Mouse (Mus musculus) ovary, adult 10 weeks (tissue): ENCODE results near the gene Gpr152. TPM values are rescaled to one million over a fixed set of nuclear protein-coding genes. Genes with fewer than 3 reads are reported as not detected.

ENCODE experiments used
- polyA plus RNA-seq: library from polyadenylated mRNA; stranded (reverse); fragments of 350-450 nt; fragmentation: Illumina TruSeq; extraction: RNeasy Lipid Tissue Mini Kit (QIAGEN cat#74804); gene quantifications from one replicate; pipeline ENCODE4 v1.2.3, GENCODE M21; 2014

The Gpr152 gene
- polyA plus RNA-seq, result not detected

DNA sequence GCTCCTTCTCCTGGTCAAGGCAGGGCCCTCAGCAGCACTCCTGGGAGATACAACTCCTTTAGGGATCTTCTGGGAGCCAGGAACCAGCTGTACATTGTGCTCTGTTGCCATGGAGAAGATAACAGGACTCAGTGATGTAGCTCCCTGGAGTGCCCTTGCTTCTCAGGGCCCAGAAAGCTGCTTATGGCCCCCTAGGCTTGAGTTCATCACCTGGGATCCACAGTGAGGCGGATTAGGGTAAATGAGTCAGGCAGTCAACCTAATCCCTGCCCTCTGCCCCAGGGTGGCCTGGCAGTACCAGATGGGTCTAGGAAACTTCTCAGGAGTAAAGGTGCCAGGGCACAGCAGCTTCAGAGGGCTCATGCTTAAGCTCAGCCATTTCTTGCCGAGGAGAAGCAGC is at the start of gene Gpr152:
Gpr152 (plus strand) TSS at position 342 of the 400 bp plus-strand sequence.

DNA sequence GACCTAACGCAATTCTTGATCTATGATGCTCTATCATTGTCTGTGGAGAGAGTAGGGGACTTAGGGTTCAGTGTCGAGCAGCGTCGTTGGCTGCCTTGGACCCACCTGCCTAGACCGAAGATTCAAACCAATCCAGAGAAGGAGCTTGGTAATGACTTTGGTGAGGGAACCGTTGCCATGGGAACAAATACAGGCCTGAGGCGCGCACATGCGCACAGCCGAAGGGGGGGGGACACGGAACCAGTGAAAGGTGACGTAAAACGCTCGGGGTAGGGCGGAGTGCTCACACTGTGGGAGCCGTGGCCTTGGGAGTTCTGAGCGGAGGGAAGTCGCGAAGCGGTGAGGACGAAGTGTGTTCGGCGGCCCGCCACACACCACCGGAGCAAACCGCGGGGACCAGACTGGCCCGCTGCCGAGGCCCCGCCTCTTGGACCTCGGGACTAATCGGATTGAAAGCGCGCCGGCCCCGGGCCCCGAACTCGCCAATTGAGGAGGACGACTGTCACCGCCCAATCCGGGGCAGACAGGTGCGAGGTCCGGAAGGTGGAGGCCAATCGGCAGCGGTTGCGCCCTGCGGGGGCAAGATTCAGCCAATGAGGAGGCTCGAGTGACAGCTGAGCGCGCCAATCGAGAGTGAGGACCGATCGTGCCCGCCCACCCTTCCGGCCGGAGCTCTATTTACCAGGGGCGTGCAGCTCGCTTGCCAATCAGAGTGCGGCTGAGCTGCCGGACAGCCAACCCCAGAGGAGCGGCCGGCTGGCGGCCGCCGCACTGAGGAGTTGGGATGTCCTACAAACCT is 42.7 kb upstream of the Gpr152 start, which contains the start of gene Cdk2ap2:
Cdk2ap2 (plus strand) TSS at position 541 of the 799 bp plus-strand sequence.

DNA sequence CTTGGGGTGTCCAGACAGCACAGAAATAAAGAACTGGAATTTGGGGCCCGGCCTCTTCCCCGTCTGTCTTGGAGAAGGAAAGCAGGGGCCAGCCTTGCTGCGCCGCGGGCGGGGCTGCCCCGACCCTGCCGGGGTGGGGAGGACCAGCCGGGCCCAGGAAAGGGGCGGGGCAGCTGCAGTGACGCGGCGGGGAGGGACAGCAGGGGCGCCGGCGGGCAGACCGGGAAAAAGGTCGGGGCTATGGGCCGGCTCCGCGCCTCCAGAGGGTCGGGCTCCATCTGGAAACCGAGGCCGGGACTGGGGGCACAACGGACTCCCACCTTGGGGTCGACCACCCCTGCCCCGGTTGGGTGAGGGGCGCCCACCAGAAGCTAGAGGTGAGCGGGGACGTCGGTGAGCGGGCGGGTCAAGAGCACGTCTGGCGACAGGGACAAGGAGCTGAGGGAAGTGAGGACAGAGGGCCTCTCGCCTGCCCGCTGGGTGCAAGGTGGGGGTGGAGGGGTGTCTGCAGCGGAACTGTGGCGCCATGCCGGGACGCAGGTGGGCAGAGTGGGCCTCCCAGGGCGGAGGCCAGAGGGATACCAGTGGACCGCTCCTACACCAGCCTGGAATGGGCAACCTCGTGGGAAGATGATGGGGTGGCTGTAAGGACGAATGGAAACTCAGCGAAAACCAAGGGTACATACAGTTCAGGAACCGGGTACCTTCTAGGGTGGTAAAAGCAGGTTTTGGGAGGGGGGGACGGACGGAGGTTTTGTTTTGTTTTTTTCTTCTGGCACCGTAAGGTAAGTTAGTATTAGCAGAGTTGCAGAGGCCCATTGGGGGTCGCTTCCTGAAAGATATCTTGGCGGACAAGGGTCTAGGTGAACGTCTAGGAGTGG is 39.5 kb upstream of the Gpr152 start, which contains the start of gene Pitpnm1:
Pitpnm1 (plus strand) TSS at position 162 of the 881 bp plus-strand sequence.

DNA sequence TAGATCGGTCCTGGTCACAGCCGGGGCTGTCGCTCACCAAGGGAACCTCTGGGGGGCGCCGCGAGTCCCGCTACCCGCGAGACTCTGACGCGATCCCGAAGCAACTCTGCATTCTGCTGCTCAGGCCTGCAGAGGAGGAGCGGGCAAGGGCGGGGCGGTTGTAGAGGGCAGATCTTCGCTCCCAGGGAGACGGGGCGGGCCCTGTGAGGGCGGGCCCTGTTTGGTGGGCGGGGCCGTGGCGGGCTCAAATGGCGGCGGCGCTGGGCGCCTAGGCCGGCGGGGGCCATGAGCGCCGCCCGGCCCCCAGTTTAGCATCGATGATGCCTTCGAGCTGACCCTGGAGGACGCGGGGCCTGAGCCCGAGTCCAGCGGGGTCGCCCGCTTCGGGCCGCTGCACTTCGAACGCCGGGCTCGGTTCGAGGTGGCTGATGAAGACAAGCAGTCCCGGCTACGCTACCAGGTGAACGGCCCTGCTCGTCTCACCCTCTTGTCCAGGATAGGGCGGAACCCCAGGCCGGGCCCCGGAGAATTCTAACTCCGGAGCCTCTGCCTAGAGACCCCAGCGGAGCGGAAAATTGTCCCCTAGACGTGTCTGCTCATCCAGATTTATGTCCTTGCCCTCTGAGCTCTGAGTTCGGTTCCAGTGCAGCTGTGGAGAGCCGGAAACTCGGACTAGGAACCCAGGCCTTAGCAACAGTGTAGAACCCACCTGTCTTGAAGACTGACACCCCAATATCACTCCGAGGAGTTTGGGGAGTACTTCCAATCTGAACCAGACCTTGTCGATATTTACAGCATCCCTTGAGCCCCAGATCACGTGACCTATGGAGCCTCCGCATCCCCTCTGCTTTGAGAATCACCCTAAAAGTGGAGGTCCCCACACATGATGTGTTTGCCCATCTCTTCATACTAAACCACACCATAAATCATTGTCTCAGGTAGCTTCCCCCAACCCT is 13.6 kb upstream of the Gpr152 start, which contains the start of gene Aip:
Aip (minus strand) TSS at position 118 of the 956 bp plus-strand sequence.

DNA sequence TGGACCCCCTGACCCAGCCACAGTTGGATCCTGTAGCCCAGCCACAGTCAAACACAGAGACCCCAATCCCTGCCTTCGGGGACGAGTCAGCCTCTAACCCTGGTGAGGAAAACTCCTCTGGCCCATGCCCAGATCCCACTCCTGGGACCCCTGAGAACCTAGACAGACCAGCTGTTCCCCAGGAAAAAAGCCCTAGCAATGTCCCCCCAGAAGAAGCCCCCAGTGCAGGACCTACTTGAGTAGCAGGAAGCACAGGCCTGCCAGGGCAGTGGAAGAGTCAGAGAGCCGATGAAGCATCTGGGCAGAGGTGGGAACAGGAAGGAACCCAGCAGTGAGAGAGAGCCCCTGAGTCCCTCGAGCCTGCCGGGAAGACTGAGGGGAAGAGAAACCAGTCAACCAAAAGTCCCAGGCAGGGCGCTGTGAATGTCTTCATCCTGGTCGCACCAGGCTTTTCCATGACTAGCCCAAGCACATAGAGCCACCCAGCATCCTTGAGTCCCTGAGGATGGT is 4.2 kb downstream of the Gpr152 start, which contains the start of gene Cabp4:
Cabp4 (minus strand) TSS at position 275 of the 510 bp plus-strand sequence.

DNA sequence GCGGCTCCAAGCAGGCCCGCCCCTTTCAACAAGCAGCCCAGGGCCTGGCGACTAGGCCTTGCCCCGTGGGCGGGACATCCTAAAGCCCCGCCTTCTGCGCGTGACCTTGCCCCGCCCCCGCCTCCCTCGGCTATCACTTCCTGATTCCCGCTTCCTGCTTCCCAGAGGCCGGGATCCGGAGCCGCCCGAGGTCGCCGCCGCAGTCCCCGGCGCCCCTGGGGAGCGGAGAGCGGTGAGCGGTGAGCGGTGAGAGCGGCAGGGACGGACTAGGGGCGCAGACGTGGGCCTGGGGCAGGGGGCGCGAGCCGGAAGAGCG is 8.9 kb downstream of the Gpr152 start, which contains the start of gene Coro1b:
Coro1b (plus strand) TSS at position 129 of the 316 bp plus-strand sequence.

DNA sequence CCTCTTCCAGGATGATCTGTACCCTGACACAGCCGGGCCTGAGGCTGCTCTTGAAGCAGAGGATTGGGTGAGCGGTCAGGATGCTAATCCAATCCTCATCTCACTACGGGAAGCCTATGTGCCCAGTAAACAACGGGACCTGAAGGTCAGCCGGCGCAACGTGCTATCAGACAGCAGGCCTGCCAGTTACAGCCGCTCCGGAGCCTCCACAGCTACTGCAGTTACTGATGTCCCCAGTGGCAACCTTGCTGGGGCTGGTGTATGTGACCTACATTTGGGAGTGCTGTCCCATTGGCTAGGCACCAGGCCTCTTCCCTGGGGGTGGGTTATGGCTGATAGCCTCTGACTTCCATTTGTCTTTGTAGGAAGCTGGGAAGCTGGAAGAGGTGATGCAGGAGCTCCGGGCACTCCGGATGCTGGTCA is 13.7 kb downstream of the Gpr152 start, which contains the start of gene Ptprcap:
Ptprcap (plus strand) TSS at position 373 of the 423 bp plus-strand sequence.

DNA sequence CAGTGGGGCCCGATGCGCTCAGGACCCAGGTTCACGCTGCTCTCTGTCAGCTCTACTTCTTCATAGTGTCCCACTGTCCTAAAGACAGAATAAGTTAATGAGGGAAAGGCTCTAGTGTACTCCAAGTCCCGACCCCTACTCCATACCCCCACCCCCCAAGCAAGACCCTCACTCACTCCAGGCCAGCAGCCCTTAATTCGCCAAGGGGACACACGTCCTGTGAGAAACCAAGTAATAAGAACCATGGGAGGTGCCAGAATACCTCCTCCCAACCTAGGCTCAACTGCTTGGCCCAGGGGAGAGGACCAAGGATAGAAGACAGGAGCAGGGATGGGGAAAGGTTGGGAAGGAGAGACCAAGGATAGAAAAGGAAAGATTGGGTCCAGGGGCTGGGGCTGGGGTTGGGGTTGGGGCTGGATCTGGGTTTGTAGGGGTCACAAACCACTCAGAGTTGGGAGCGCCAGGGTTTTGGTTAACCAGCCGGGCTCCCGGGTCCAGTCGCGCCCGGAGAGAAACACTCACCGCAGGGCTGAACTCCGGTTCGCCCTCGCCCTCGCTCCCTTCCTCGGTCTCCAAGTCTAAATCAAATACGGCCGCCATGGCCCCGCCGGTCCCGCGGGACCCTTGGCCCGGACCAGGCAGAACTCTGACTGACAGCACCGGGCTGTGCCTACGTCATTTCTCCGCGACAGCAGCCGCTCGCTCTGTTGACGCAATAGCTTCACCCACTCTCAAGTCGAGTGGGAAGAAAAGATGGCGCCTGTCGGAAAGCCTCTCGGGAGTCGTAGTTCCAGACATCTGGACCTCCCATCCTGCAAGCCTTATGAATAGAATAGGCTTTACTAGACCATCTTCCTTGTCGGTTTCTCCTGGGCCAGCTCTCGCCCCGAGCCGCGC is 23.3 kb downstream of the Gpr152 start, which contains the start of gene Rps6kb2:
Rps6kb2 (minus strand) TSS at position 709 of the 897 bp plus-strand sequence.

DNA sequence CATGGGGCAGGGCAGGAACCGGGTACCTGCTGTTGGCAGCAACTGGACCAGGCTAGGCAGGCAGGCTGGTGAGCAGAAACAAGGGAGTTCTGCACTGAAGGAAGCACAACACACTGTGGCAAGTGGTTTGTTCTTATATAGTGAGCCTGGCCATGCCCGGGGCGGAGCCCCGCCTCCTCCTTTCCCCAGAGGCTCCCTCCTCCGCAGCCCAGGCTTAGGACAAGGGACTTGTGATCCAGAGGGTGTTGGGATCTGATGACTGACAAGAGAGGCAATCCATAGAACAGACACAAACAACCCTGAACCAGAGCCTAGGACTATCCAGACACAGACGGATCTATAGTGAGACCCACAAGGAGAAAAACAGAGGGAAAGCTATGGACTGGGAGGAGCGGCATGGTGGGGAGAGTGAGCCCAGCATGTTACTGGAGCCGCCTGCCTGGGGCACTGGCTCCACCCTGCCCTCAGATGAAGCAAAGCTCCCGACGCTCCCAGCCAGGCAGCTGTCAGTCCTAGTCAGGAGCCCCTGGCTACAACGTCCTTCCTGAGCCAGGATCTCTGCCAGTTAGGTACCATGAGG is 35.9 kb downstream of the Gpr152 start, which contains the start of gene Carns1:
Carns1 (minus strand) TSS at position 112 of the 580 bp plus-strand sequence.

DNA sequence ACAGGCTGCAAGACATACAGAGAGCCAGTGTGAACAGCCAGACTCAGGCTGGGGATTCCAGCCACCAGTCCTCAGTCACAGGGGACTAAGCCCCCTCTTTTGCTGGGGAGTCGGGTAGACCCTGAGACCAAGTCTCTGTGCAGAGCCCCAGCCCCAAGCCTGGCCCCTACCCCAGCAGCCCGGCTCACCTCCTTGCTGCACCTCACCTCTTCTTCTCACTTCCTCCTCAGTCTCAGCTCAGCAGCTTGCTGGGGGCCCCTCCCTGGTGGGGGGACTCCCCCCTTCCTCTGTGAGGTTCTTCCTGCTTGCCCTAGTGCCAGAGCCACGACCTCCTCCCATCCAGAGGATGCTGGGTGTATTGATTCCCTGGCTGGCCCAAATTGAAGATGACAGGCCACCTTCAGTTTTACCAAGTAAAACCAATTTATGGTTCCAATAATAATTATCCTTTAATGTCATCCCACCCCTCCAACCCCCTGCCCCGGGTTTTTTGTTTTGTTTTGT is 51.3 kb downstream of the Gpr152 start, which contains the start of gene Tbc1d10c:
Tbc1d10c (minus strand) TSS at position 454 of the 504 bp plus-strand sequence.

DNA sequence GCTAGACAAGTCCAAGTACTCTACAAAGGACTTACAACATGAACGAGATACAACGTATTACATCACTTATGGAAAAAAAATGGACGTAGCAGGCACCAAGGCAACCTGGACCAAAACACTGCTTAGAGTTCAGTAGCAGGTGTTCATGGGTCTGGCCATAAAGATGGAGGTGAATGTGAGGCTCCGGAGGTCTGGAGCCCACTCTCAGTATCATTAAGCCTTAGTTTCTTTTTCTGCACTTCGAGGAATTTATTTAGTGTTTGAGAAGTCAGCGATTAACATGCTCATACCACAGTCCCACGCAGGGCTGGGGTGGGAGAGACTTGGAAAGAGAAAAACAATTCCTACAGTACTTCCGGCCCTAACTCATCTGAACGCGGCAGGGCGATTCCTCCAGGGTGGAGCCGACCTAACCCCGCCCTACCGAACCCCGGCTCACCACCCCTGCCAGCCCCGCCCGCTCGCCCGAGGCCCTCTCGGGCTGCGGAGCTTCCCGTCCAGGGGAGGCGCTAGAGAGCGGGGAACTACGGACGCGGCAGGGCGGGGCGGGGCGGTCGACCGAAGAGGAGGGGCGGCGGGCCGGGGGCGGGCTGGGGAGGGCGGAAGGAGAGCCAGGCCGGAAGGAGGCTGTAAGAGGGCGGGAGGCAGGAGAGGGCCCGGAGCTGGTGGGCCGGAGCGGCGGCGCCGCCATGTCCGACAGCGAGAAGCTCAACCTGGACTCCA is 52.1 kb downstream of the Gpr152 start, which contains the start of gene Ppp1ca:
Ppp1ca (plus strand) TSS at position 538 of the 723 bp plus-strand sequence.

Other genes with a start within 250 kb of the Gpr152 start
- gene Tcirg1, start 232.7 kb upstream of the Gpr152 start, polyA plus RNA-seq, result 2.5 TPM
- 1.3 TPM for gene Ndufs8, start 227.0 kb upstream of the Gpr152 start, polyA plus RNA-seq
- 1.7 TPM for gene Aldh3b1, start 210.0 kb upstream of the Gpr152 start, polyA plus RNA-seq
- 0.51 TPM for gene Unc93b1, start 204.6 kb upstream of the Gpr152 start, polyA plus RNA-seq
- gene Aldh3b3, start 181.1 kb upstream of the Gpr152 start, polyA plus RNA-seq, result not detected
- gene Aldh3b2, start 167.5 kb upstream of the Gpr152 start, polyA plus RNA-seq, result not detected
- gene Acy3, start 153.2 kb upstream of the Gpr152 start, polyA plus RNA-seq, result 1.3 TPM
- not detected for gene Tbx10, start 147.0 kb upstream of the Gpr152 start, polyA plus RNA-seq
- gene Nudt8, start 139.2 kb upstream of the Gpr152 start, polyA plus RNA-seq, result not detected
- gene Gm49405, start 139.2 kb upstream of the Gpr152 start, polyA plus RNA-seq, result not detected
- gene Doc2g, start 136.5 kb upstream of the Gpr152 start, polyA plus RNA-seq, result not detected
- 2.2 TPM for gene Ndufv1, start 127.0 kb upstream of the Gpr152 start, polyA plus RNA-seq
- 13.3 TPM for gene Gstp1, start 101.8 kb upstream of the Gpr152 start, polyA plus RNA-seq
- gene Gstp2, start 93.8 kb upstream of the Gpr152 start, polyA plus RNA-seq, result 5.3 TPM
- gene Gstp3, start 80.2 kb upstream of the Gpr152 start, polyA plus RNA-seq, result not detected
- not detected for gene Cabp2, start 58.2 kb upstream of the Gpr152 start, polyA plus RNA-seq
- gene Cdk2ap2, start 42.6 kb upstream of the Gpr152 start, polyA plus RNA-seq, result not detected
- gene Pitpnm1, start 39.8 kb upstream of the Gpr152 start, polyA plus RNA-seq, result 0.37 TPM
- gene Aip, start 13.9 kb upstream of the Gpr152 start, polyA plus RNA-seq, result 1.00 TPM
- not detected for gene Cabp4, start 4.2 kb downstream of the Gpr152 start, polyA plus RNA-seq
- 12.7 TPM for gene Coro1b, start 8.8 kb downstream of the Gpr152 start, polyA plus RNA-seq
- gene Ptprcap, start 13.8 kb downstream of the Gpr152 start, polyA plus RNA-seq, result 1.6 TPM
- 1.2 TPM for gene Rps6kb2, start 23.6 kb downstream of the Gpr152 start, polyA plus RNA-seq
- 1.00 TPM for gene Carns1, start 35.7 kb downstream of the Gpr152 start, polyA plus RNA-seq
- not detected for gene Tbc1d10c, start 51.5 kb downstream of the Gpr152 start, polyA plus RNA-seq
- gene Ppp1ca, start 52.3 kb downstream of the Gpr152 start, polyA plus RNA-seq, result 102 TPM
- gene Rad9a, start 61.9 kb downstream of the Gpr152 start, polyA plus RNA-seq, result 3.0 TPM
- 0.26 TPM for gene Clcf1, start 74.5 kb downstream of the Gpr152 start, polyA plus RNA-seq
- gene AC109138.7, start 74.6 kb downstream of the Gpr152 start, polyA plus RNA-seq, result not detected
- not detected for gene Pold4, start 92.1 kb downstream of the Gpr152 start, polyA plus RNA-seq
- 1.9 TPM for gene Ssh3, start 129.4 kb downstream of the Gpr152 start, polyA plus RNA-seq
- not detected for gene Ankrd13d, start 143.3 kb downstream of the Gpr152 start, polyA plus RNA-seq
- 19.6 TPM for gene Grk2, start 166.4 kb downstream of the Gpr152 start, polyA plus RNA-seq